10 mouse cellular contexts compared by ENCODE assay signal in genomic region chr9:111122446-111122845, GRCm38 (mm10). TPM values are rescaled to one million over a fixed set of nuclear protein-coding genes. Genes with fewer than 3 reads are reported as not detected.
A peak's percentile ranks its signal among the peaks of the same experiment; 100 is the strongest.
DNase-seq lines count a peak whose midpoint lies in the region; ATAC-seq and TF ChIP-seq lines count a peak whose summit lies in the region.
"Had no signal": no experiment of that assay in that cellular context is flagged by ENCODE, and none has a peak within 500 bp of the region (broad histone marks: within the 10 kb centered on the region; RNA-seq: fewer than 3 reads in every experiment).

No protein-coding gene starts in this region.

- no peak overlapping the region for H3K9ac ChIP-seq in heart, embryonic 15.5 days

- ATAC-seq in heart, embryonic 15.5 days (replicated peaks; ENCODE audit: insufficient number of reproducible peaks, insufficient read depth, low FRiP score, low read depth) = peak; percentile 36; the same call in 1 of the 2 replicates

- peaks cover 74% of the 10 kb centered on the region for H3K79me2 ChIP-seq in myocyte (ENCODE audit: control insufficient read depth, insufficient read depth)

- peak overlapping the region; percentile 35 for H3K4me2 ChIP-seq in heart, embryonic 15.5 days
- H3K4me2 ChIP-seq in myocyte (ENCODE audit: low read depth) = peak overlapping the region; percentile 40

- WGBS in heart, embryonic 15.5 days = 21% methylated on average over 5 of the region's 5 CpGs

- no peaks in the 10 kb centered on the region for H3K9me3 ChIP-seq in heart, embryonic 15.5 days (replicated peaks)
- H3K9me3 ChIP-seq: forebrain, embryonic 10.5 days had no signal

- H3K27ac ChIP-seq in heart, embryonic 15.5 days = peak overlapping the region; percentile 88
- H3K27ac ChIP-seq: forebrain, embryonic 10.5 days; kidney, postnatal 0 days had no signal

- DNase-seq in lung, adult 18-20 months = peak; percentile 62 to 74
- no peak for DNase-seq in lung, postnatal 4 days
- DNase-seq in brain, adult 2 months (ENCODE audit: low read depth, low spot score) = peak; percentile 24
- no peak for DNase-seq in cerebellum, adult 11 months
- DNase-seq in layer of hippocampus, adult 9-10 months (ENCODE audit: low spot score) = no peak
- no peak for DNase-seq in thymus, adult 18-20 months

- no peaks in the 10 kb centered on the region for H3K36me3 ChIP-seq in heart, embryonic 15.5 days
- peaks cover 5% of the 10 kb centered on the region for H3K36me3 ChIP-seq in myocyte (ENCODE audit: control insufficient read depth, insufficient read depth)

- no peak overlapping the region for H3K4me3 ChIP-seq in heart, embryonic 15.5 days
- no peak overlapping the region for H3K4me3 ChIP-seq in myocyte
- H3K4me3 ChIP-seq: forebrain, embryonic 10.5 days had no signal

- H3K4me1 ChIP-seq in heart, embryonic 15.5 days (replicated peaks) = peaks cover 52% of the 10 kb centered on the region

- no peak overlapping the region for H3ac ChIP-seq in myocyte (ENCODE audit: control insufficient read depth, insufficient read length)

- no peaks in the 10 kb centered on the region for H3K27me3 ChIP-seq in heart, embryonic 15.5 days
- no peaks in the 10 kb centered on the region for H3K27me3 ChIP-seq in myocyte (ENCODE audit: control insufficient read depth, insufficient read depth, insufficient read length)

- no peak for TF ChIP-seq POLR2A in myocyte (IDR thresholded peaks at IDR 0.05; ENCODE audit: insufficient read length, low read depth)

TF ChIP-seq in myocyte, 11 proteins besides CTCF, POLR2A, EP300 and RAD21:
- TF ChIP-seq MYOG (IDR thresholded peaks at IDR 0.05; ENCODE audit: control insufficient read depth in 1 of 3, insufficient read depth in 1 of 3, insufficient read length in 2 of 3, low read depth in 2 of 3) (peak in 2 of 3 experiments; percentile 42 to 71), TCF12 (IDR thresholded peaks at IDR 0.05; ENCODE audit: insufficient read depth, poor library complexity, severe bottlenecking) (no peak), MYOD1 (IDR thresholded peaks at IDR 0.05; ENCODE audit: control insufficient read depth in 1 of 3, insufficient read length in 2 of 3, low read depth in 2 of 3) (peak in 1 of 3 experiments; percentile 60), REST (IDR thresholded peaks at IDR 0.05; ENCODE audit: insufficient read depth, insufficient read length) (no peak), POLR2AphosphoS2 (IDR thresholded peaks at IDR 0.05; ENCODE audit: insufficient read length, low read depth) (no peak)

RNA-seq across cellular contexts. Expression of gene Lrrfip2, which starts 5.1 kb away (rescaled TPM):
- polyA plus RNA-seq in heart, embryonic 15.5 days (2015; fragmentation: Nextera tagmentation; extraction: Ambion mirVana) = 64.2 and 64.9 TPM in 2 replicates
- polyA plus RNA-seq in myocyte (2012; fragmentation: generic; extraction: Trizol) = 27.8 TPM

Comparison
In these comparisons a context has a peak if more than half of its experiments do, and no peak if none do; other contexts are left out.
1. DNase-seq: peak in lung, adult 18-20 months (2 of 2) and brain, adult 2 months (single experiment); none in lung, postnatal 4 days (0 of 2), cerebellum, adult 11 months (single experiment), layer of hippocampus, adult 9-10 months (single experiment) and thymus, adult 18-20 months (0 of 2).